Mouse (Mus musculus) brown adipose tissue, adult 24 weeks (tissue): ENCODE results near the gene Iqck. TPM values are rescaled to one million over a fixed set of nuclear protein-coding genes. Genes with fewer than 3 reads are reported as not detected.
A peak's percentile ranks its signal among the peaks of the same experiment; 100 is the strongest.

Source experiments
- H3K27ac ChIP-seq: fragments of 200-500 bp; replicated peaks from 2 replicates; pipeline ENCODE4 v1.5.1; 2012; ENCODE audit warnings: low read depth, mild to moderate bottlenecking, low read length
- H3K4me1 ChIP-seq: fragments of 200-500 bp; 2 replicates; pipeline ENCODE4 v1.6.1; 2012; ENCODE audit warnings: low read length, mixed read lengths; ENCODE audit not compliant: control insufficient read depth, insufficient read depth, insufficient read length
- H3K4me3 ChIP-seq: fragments of 200-500 bp; 2 replicates; pipeline ENCODE4 v1.5.1; 2012; ENCODE audit warnings: low read depth, mild to moderate bottlenecking, low read length, moderate library complexity; ENCODE audit not compliant: insufficient read depth
- polyA plus RNA-seq: library from polyadenylated mRNA; stranded (reverse); fragments of >200 nt; gene quantifications from 2 replicates; pipeline ENCODE4 v1.2.4, GENCODE M21; 2012; ENCODE audit not compliant: missing spikeins, insufficient read depth, insufficient read length

The Iqck gene
- 1.3 and 3.8 TPM in 2 replicates for polyA plus RNA-seq

DNA sequence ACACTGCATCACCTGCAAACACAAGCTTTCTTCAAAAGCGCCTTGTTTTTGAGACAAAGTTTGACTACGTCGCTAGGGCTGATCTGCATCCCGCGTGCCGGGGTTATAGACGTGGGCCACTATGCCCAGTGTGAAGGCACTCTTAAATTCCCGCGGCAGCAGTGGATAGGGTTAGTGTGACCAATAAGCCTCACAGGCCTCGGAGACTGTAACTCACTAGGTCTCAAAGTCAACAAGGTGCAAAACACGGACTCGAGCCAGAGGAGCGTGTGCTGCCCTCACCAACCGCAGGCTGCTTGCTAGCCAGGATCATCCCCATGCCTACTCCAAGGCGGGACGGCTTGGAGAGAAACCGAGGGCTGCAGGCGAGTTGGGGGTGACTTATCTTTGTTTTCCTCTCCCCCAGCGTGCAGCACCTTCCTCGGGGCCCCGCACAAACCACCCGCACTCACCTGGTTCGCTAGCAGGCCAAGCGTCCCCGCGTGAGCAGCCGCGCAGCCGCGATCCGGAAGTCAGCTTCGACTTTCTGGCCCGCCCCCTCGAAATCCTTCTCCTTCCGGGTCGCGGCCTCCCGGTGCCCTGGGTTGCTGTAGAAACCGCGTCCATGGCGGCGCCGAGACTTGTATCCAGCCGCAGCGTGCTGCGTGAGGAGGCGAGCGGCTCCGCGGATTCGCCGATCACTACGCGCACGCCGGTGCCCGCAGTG, at the start of gene Iqck:
Iqck (plus strand) TSS at position 582 of the 706 bp plus-strand sequence.
- peak within 1 kb of the TSS; percentile 40; the same call in 1 of the 2 replicates for H3K27ac ChIP-seq
- peak within 1 kb of the TSS; percentile 79 for H3K4me3 ChIP-seq
- H3K4me1 ChIP-seq: peaks cover 25% of the 10 kb centered on the region

DNA sequence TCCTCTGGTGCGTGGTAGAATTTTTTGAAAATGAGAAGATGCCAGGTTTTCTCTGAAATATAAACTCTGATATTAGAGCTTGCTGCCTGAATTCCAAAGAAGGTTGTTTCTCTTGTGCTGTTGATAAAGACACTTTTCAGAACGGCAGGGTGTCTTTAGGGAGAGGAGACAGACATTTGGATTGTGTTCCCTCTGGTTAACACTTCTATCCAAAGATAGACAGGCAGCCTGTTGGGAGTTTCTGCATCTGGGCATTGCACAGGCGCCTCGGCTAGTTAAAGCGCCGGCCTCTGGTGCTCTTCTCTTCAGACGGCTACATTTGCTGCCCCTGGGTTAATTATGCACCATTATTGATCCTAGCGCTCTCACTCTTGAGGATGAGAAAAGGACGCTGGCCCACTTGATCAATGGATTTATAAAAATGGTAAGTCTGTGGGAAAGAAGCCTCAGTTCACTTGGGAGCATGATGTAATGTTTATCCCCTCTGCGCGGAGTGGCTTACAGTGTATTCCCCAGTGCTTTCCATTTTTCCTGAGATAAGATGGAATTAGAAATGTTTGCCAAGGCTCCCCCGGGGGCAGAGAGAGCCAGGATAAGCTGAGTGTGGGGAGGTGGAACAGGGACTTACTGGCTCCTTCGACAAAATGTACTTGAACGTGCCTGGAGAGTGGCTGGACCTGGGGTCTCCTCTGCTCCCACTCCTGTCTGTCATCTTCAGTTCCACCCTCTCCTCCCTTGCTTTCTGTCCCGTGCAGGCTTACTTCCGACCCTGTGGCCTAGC, 48.7 kb upstream of the Iqck start:
- H3K27ac ChIP-seq: peak overlapping the region; percentile 57
- no peak overlapping the region for H3K4me3 ChIP-seq
- peaks cover 5% of the 10 kb centered on the region; the same call in 1 of the 2 replicates for H3K4me1 ChIP-seq

DNA sequence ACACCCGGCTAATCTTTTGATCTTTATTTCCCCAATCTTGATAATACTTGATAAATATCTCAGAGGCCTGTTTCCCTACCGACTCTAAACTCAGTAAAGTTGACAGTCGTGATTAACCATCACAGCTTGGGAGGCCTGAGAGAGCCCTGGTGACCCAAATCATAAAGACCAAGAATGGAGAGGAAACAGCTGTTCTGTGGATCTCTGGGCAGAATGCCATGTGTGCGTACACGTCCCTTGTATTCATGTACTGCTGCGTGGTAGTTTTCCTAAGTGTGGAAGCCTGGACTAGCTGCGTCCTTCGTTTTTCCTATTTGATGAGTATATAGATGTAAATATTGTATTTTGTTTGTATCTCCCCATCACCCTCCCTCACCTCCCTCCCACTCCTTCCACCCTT, 47.7 kb upstream of the Iqck start:
- no peak overlapping the region for H3K27ac ChIP-seq
- no peak overlapping the region for H3K4me3 ChIP-seq
- H3K4me1 ChIP-seq: peaks cover 5% of the 10 kb centered on the region; the same call in 1 of the 2 replicates

DNA sequence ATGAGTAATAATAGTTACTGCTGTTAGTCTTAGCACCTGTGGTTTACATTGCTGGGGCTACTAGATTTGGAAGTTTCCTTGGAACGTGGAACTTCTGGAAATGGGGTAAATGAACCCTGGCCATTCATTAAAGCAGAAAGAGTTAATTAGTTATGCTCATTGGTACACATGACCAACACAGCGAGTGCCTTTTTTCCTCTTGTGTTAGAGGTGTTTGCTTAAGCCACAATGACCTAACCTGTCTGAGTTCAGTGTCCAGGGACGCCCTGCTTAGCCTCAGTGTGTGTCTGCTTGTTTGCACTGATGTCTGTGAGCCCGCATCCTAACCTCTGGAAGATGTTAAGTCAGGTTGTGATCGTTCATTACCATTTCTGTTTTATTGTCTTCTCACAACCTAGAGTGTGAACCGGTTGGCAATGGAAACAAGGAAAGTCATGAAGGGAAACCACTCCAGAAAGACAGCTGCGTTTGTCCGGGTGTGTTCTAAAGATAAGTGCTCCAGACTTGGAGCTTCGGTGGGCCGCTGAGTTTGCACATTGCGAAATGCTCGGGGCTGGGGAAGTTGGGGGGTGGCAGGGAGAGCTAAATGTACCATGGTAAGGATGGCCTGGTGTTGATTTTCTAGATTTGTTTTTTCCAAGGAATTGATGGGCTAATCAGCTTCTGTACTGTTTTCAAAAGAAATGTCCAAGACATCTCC, 44.0 kb upstream of the Iqck start:
- H3K27ac ChIP-seq: no peak overlapping the region

DNA sequence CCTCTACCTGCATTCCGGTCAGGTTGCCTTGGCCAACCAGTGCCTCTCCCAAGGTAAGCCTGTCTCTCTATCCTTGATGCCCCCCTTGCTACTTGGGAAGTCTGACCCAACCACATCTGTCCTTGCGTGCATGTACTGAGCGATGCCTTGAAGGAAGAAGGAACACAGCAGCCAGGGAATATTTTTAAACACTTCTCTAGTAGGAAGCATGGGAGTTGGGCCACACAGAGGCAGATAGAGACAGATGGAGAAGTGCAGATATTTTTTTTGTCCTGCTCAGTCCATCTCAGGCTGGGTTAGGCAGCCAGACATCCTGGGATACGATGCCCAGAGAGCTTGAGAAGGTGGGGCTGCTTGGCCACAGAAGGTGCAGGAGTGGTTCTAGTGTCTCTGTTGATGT, 42.0 kb upstream of the Iqck start:
- no peak overlapping the region for H3K27ac ChIP-seq
- H3K4me3 ChIP-seq: no peak overlapping the region
- H3K4me1 ChIP-seq: no peaks in the 10 kb centered on the region

More for the DNA sequence above, 44.0 kb upstream of the Iqck start:
- Histone ChIP-seq H3K4me1 (peaks cover 5% of the 10 kb centered on the region; the same call in 1 of the 2 replicates), H3K4me3 (no peak overlapping the region)

DNA sequence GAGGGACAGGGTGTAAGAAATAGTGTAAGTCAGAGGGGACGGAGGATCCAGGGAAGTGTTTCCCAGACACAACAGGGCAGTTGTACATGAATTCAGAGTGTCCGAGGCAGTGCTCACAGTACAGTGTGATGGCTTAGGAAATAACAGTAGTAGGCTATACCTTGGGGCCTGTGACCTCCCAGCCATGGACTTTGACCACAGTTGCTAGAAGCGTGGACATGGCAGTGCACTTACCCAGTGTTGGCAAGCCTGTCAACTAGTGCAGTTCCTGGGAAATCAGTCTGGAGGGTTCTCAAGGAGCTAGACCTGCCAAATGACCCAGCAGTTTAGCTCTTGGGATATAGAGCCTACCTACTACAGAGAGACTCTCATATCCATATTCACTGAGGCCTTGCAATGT, 39.3 kb upstream of the Iqck start:
- Histone ChIP-seq H3K4me1 (peaks cover 4% of the 10 kb centered on the region; the same call in 1 of the 2 replicates), H3K4me3 (no peak overlapping the region), H3K27ac (no peak overlapping the region)

DNA sequence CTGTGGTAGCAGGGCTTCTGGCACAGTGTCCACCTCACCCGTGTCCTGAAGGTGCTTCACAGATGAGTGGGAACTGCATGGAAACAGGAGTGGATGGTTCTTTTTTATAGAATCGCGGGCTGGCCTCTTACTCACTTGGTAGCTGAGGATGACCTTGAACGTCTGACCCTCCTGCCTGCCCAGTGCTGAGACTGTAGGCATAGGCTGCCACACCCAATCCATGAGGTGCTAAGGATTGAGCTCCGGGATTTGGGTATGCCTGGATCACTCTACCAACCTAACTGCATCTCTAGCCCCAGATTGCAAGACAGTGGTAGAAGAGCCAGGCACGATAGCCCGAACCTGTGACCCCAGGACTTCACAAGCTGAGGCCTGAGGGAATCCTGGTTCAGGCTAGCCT, 37.8 kb upstream of the Iqck start:
- peaks cover 7% of the 10 kb centered on the region for H3K4me1 ChIP-seq
- no peak overlapping the region for H3K27ac ChIP-seq
- H3K4me3 ChIP-seq: no peak overlapping the region

DNA sequence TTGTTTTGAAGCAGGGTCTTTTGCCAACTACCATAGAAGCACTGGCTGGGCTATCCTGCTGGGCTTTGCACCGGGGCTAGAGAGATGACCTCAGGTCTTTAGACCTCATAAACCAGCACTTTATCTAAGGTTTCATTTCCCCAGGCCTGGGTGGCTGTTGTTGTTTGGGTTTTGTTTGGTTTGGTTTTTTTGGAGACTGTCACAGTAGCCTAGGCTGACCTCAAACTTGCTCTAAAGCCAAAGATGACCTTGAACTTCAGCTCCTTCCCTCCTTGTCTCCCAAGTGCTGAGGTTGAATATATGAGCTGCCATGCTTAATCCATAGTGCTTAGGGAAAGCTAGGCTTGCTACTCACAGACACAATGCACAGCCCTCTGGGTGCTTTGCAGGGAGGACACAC, 35.9 kb upstream of the Iqck start:
- peaks cover 7% of the 10 kb centered on the region for H3K4me1 ChIP-seq
- no peak overlapping the region for H3K27ac ChIP-seq

DNA sequence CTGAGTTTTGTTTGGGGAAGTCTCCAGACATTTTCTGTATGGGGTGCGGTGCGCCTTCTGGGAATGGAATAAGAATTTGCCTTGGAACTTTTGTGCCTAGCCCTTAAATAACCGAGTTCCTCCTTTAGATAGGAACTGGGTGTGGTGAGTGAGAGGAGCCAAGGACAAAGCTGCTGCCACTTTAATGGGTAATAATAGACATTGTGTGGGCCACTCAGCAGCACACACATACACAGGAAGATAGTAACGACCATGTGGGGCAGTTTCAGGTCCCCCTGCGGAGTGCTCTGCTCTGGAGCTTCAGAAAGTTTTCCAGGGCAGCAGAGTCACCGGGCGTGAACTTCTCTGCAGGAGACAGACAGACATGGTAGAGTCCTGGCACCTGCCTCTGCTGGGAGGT, 34.2 kb upstream of the Iqck start:
- Histone ChIP-seq H3K4me3 (no peak overlapping the region), H3K4me1 (peaks cover 7% of the 10 kb centered on the region), H3K27ac (peak overlapping the region; percentile 68)

More for the DNA sequence above, 35.9 kb upstream of the Iqck start:
- H3K4me3 ChIP-seq: no peak overlapping the region

DNA sequence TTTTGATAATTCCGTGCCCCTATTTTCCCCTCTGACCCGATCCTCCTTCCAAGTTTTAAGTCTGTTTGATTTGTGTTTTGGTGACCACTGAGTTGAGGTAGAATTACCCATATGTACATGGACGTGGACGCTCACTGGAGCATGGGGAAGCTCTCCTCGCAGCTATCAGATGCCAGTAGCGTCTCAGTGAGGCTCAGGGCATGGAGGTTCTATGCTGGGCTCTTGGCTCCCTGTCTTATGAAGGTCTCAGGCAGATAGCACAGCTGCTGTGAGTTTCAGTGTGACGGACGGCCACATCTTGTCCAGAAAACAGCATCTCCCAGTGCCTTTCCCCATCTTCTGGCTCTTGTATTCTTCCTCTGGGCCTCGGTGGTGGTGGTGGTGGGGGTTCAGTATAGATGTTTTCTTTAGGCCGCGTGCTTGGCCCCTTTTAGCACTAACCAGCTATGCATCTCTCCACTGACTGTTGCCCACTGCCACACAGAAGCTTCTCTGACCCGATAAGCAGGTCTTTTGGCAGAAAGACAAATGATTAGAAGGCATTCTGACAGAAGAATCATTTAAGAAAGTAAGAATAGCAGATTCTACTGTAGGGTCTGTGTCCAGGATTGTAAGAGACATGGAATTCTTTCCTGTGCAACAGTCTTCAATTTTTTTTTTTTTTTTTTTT, 33.5 kb upstream of the Iqck start:
- Histone ChIP-seq H3K27ac (peak overlapping the region; percentile 72), H3K4me3 (no peak overlapping the region), H3K4me1 (peaks cover 7% of the 10 kb centered on the region)

DNA sequence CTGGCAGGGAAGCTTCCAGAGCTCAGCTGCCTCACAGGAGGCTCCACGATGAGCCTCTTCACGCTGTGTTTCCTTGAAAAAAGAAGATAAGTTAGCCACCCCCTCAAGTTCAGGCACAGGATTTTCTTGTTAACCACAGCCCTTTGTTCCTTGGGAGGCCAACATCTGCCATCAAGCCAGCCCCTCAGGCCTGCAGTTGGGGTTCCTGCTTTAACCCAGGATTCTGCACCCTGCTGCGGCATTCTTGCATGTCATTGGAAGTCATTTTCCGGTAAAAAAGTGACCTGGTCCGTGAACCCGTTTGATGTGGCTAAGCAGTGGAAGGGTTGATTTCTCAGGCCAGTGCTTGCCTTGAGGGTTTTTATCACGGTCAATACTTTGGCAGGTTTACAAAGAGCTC, 31.1 kb upstream of the Iqck start:
- peaks cover 13% of the 10 kb centered on the region for H3K4me1 ChIP-seq
- no peak overlapping the region for H3K4me3 ChIP-seq
- H3K27ac ChIP-seq: no peak overlapping the region

DNA sequence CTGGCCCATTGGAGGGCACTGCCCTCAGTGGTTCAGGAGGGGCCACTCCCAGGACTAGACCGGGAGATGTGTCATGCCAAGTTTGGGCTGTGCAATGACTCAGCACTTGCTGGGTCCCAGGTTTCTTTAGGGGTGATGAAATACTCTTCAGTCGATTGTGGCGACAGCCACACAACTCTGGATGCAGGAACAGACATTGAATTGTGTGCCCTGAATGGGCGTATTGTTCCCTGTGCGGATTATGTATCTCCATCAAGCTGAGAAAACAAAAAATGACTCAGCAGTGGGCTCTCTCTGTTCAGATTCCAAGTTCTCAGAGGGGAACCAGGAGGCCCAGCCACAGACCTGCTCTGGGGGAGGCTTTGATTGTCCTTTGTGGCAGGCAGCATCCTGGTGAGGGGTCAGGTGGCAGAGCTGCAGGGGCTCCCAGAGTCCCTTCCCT, 27.6 kb upstream of the Iqck start:
- no peak overlapping the region for H3K4me3 ChIP-seq
- H3K4me1 ChIP-seq: peaks cover 11% of the 10 kb centered on the region; the same call in 1 of the 2 replicates
- H3K27ac ChIP-seq: no peak overlapping the region

DNA sequence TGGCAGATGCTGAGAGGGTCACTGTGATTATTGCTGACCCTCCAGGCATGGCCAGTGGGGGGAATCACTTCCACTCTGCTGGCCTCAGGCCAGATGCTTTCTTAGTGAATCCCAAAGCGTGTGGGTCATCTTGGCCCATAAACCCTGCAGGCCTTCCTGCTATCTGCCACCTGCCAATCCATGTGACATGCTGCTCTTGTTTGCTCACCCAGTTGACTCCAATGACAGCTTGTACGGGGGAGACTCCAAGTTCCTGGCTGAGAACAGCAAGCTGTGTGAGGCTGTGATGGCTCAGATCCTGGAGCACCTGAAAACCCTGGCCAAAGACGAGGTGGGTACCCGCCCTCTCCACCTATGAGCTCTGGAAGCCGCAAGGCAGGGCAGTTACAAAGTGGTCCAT, 17.7 kb upstream of the Iqck start:
- no peaks in the 10 kb centered on the region for H3K4me1 ChIP-seq
- no peak overlapping the region for H3K27ac ChIP-seq
- no peak overlapping the region for H3K4me3 ChIP-seq

DNA sequence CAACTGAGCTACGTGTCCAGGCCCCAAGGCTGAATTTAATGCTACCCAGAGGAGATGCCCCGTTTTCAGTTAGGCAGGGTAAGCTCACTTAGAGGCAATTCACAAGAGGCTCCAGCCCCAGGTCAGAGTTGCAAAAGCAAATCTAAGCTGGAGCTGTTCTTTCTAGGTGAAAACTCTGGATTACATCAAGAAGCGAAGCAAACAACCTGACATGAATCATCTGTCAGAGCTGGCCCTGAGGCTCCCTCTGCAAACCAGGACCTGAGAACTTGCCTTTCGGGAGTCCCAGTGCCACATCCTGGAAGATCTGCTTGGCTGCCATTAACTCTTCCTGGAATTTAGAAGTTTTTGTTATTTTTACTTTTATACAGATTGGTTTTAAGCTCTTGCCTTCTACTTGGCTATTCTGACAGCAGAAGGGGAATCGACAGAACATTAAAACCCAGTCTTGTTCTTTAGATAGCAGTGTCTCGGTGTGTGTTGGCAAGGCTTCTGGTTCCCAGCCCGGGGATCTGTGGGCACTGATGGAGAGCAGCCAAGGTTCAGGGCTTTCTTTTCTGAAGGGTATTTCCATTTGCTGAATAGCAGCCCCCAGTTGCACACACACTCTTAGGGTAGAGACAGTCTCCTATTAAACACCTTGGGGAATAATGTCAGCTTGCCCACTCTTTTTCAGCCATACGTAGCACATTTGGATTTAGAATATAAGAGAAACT, 14.4 kb upstream of the Iqck start:
- Histone ChIP-seq H3K4me1 (no peaks in the 10 kb centered on the region), H3K27ac (no peak overlapping the region), H3K4me3 (no peak overlapping the region)
